Mouse (Mus musculus) kidney, postnatal 0 days (tissue): ENCODE measurements at regions not wholly inside any gene's neighbourhood (a gene's known extent, or its start where the extent isn't known, plus 50 kb on each side); places are given as distances from the start of the nearest gene placed in this dataset.

ENCODE experiments used
- ATAC-seq: fragments of 200-750 bp; cut with Nextera tagmentation; replicated peaks from 2 replicates; pipeline ENCODE4 v1.8.0; 2017; ENCODE audit warnings: low read depth, moderate number of reproducible peaks, moderate TSS enrichment, moderate library complexity; ENCODE audit not compliant: low FRiP score
- DNase-seq: peaks from one replicate; pipeline ENCODE4 v3.0.0-alpha.2; 2016; ENCODE audit warnings: low spot score
- H3K27ac ChIP-seq: fragments of 300-500 bp; sonication (generic); 2 replicates; pipeline ENCODE4 v1.5.1; 2014; ENCODE audit warnings: mild to moderate bottlenecking
- H3K27me3 ChIP-seq: fragments of 300-500 bp; sonication (generic); 2 replicates; pipeline ENCODE4 v1.6.1; 2014; ENCODE audit warnings: low read length, mixed read lengths; ENCODE audit not compliant: insufficient read depth
- H3K36me3 ChIP-seq: fragments of 300-500 bp; sonication (generic); 2 replicates; pipeline ENCODE4 v1.6.1; 2014; ENCODE audit warnings: low read length, mixed read lengths; ENCODE audit not compliant: insufficient read depth
- H3K4me1 ChIP-seq: fragments of 300-500 bp; sonication (generic); replicated peaks from 2 replicates; pipeline ENCODE4 v1.6.1; 2014; ENCODE audit warnings: antibody characterized with exemption, low read length, mixed read lengths; ENCODE audit not compliant: insufficient read depth
- H3K4me2 ChIP-seq: fragments of 300-500 bp; sonication (generic); 2 replicates; pipeline ENCODE4 v1.6.1; 2014; ENCODE audit warnings: mild to moderate bottlenecking, low read length, moderate library complexity, mixed read lengths
- H3K4me3 ChIP-seq: fragments of 300-500 bp; sonication (generic); replicated peaks from 2 replicates; pipeline ENCODE4 v1.5.1; 2014; ENCODE audit warnings: low read depth, low read length
- H3K9ac ChIP-seq: fragments of 300-500 bp; sonication (generic); 2 replicates; pipeline ENCODE4 v1.6.1; 2014; ENCODE audit warnings: low read depth, low read length
- H3K9me3 ChIP-seq: fragments of 300-500 bp; sonication (generic); replicated peaks from 2 replicates; pipeline ENCODE4 v1.6.1; 2016; ENCODE audit warnings: low read length, inconsistent platforms, mixed read lengths
- CTCF ChIP-seq: IDR thresholded peaks from 2 replicates; pipeline ENCODE4 v1.5.1; 2016; ENCODE audit warnings: antibody characterized with exemption, low read depth, mild to moderate bottlenecking, moderate library complexity
- WGBS: fragments of 180-500 bp; shearing (Covaris S2); extraction: QIAGEN DNeasy Blood & Tissue Kit; methylation state at CpG from one replicate; pipeline ENCODE4 v1.1.7; 2014; 5-methylcytosine and 5-hydroxymethylcytosine counted together

GRCm38 (mm10) chr16:90666271-90666986 lies 60.8 kb downstream of the Mis18a start:
- ATAC-seq = no peak
- 84% methylated on average over 11 of the region's 11 CpGs for WGBS

GRCm38 (mm10) chr16:90664086-90664485 lies 63.1 kb downstream of the Mis18a start:
- Histone ChIP-seq H3K27ac (no peak overlapping the region), H3K4me3 (no peak overlapping the region), H3K4me2 (no peak overlapping the region), H3K36me3 (no peaks in the 10 kb centered on the region), H3K4me1 (no peaks in the 10 kb centered on the region), H3K9me3 (no peaks in the 10 kb centered on the region), H3K9ac (no peak overlapping the region), H3K27me3 (no peaks in the 10 kb centered on the region)
- 66% methylated on average over 9 of the region's 9 CpGs for WGBS
- DNase-seq = no peak
- TF ChIP-seq CTCF = no peak
- no peak for ATAC-seq

More at GRCm38 (mm10) chr16:90666271-90666986, 60.8 kb downstream of the Mis18a start:
- Histone ChIP-seq H3K4me3 (no peak overlapping the region), H3K27ac (no peak overlapping the region), H3K36me3 (no peaks in the 10 kb centered on the region), H3K4me1 (no peaks in the 10 kb centered on the region), H3K27me3 (no peaks in the 10 kb centered on the region), H3K4me2 (no peak overlapping the region), H3K9ac (no peak overlapping the region), H3K9me3 (no peaks in the 10 kb centered on the region)
- no peak for TF ChIP-seq CTCF
- DNase-seq = no peak

GRCm38 (mm10) chr16:90658050-90658449 lies 69.2 kb downstream of the Mis18a start:
- DNase-seq (no peak), ATAC-seq (no peak)
- no peak overlapping the region for H3K9ac ChIP-seq
- no peaks in the 10 kb centered on the region for H3K4me1 ChIP-seq
- no peak overlapping the region for H3K4me3 ChIP-seq
- H3K27me3 ChIP-seq = no peaks in the 10 kb centered on the region
- no peaks in the 10 kb centered on the region for H3K9me3 ChIP-seq
- 90% methylated on average over 7 of the region's 7 CpGs for WGBS
- H3K27ac ChIP-seq = no peak overlapping the region
- no peak for TF ChIP-seq CTCF
- H3K4me2 ChIP-seq = no peak overlapping the region
- no peaks in the 10 kb centered on the region for H3K36me3 ChIP-seq

- ATAC-seq = no peak; the same call in 1 of the 2 replicates
- Histone ChIP-seq H3K4me3 (no peak overlapping the region), H3K4me1 (no peaks in the 10 kb centered on the region), H3K9me3 (no peaks in the 10 kb centered on the region), H3K36me3 (no peaks in the 10 kb centered on the region), H3K27me3 (no peaks in the 10 kb centered on the region), H3K9ac (no peak overlapping the region), H3K4me2 (no peak overlapping the region), H3K27ac (no peak overlapping the region)
- no peak for TF ChIP-seq CTCF
- WGBS = 34% methylated on average over 9 of the region's 9 CpGs
- DNase-seq = no peak
Observed at GRCm38 (mm10) chr16:90657027-90657426, 70.2 kb downstream of the Mis18a start.

GRCm38 (mm10) chr16:90656571-90657011 lies 70.6 kb downstream of the Mis18a start:
- H3K4me3 ChIP-seq = no peak overlapping the region
- no peaks in the 10 kb centered on the region for H3K27me3 ChIP-seq
- ATAC-seq = 0 out of 2 replicates have a peak, but pooled peaks have one; percentile 17
- no peak overlapping the region for H3K4me2 ChIP-seq
- 29% methylated on average over 16 of the region's 16 CpGs for WGBS
- H3K9ac ChIP-seq = no peak overlapping the region
- H3K36me3 ChIP-seq = no peaks in the 10 kb centered on the region
- H3K4me1 ChIP-seq = no peaks in the 10 kb centered on the region
- H3K9me3 ChIP-seq = no peaks in the 10 kb centered on the region
- TF ChIP-seq CTCF = peak; percentile 25; the same call in 1 of the 2 replicates
- peak; percentile 83 for DNase-seq
- H3K27ac ChIP-seq = no peak overlapping the region

- H3K9me3 ChIP-seq = no peaks in the 10 kb centered on the region
- H3K9ac ChIP-seq = no peak overlapping the region
- H3K4me2 ChIP-seq = no peak overlapping the region
- no peak overlapping the region for H3K27ac ChIP-seq
- DNase-seq = no peak
- TF ChIP-seq CTCF = no peak
- WGBS = 96% methylated on average over 5 of the region's 5 CpGs
- H3K36me3 ChIP-seq = no peaks in the 10 kb centered on the region
- H3K4me3 ChIP-seq = no peak overlapping the region
- ATAC-seq = no peak
- no peaks in the 10 kb centered on the region for H3K4me1 ChIP-seq
- H3K27me3 ChIP-seq = no peaks in the 10 kb centered on the region
Observed at GRCm38 (mm10) chr16:90654853-90655252, 72.4 kb downstream of the Mis18a start.
